Mouse (Mus musculus) megakaryocyte, embryonic 14.5 days (primary cell): ENCODE data around the gene Dgkh. TPM values are rescaled to one million over a fixed set of nuclear protein-coding genes. Genes with fewer than 3 reads are reported as not detected.

Experiments
- H3K27me3 ChIP-seq: replicated peaks from 2 replicates; pipeline ENCODE3; 2012; ENCODE audit warnings: inconsistent platforms
- H3K36me3 ChIP-seq: replicated peaks from 2 replicates; pipeline ENCODE3; 2012; ENCODE audit warnings: low read length, inconsistent platforms, mixed read lengths
- H3K4me1 ChIP-seq: 2 replicates; pipeline ENCODE4 v1.6.1; 2012; ENCODE audit warnings: inconsistent platforms
- H3K4me3 ChIP-seq: replicated peaks from 2 replicates; pipeline ENCODE3; 2012; ENCODE audit warnings: moderate library complexity, mild to moderate bottlenecking, inconsistent platforms
- H3K9me3 ChIP-seq: 2 replicates; pipeline ENCODE4 v1.6.1; 2012; ENCODE audit warnings: inconsistent platforms
- FLI1 ChIP-seq: IDR thresholded peaks from 2 replicates; pipeline ENCODE4 v1.6.1; 2012; ENCODE audit warnings: low read length, inconsistent platforms, mixed read lengths
- GATA1 ChIP-seq: IDR thresholded peaks from 3 replicates; pipeline ENCODE4 v1.6.1; 2012; ENCODE audit warnings: mixed read lengths, low read length, inconsistent platforms, borderline replicate concordance
- polyA plus RNA-seq: library from polyadenylated mRNA; stranded (reverse); fragments of >175 nt; gene quantifications from 2 replicates; pipeline ENCODE4 v1.2.3, GENCODE M21; 2012; ENCODE audit warnings: low replicate concordance; ENCODE audit not compliant: insufficient read depth

Dgkh gene
- polyA plus RNA-seq, 1 experiment: 0.01 TPM

DNA sequence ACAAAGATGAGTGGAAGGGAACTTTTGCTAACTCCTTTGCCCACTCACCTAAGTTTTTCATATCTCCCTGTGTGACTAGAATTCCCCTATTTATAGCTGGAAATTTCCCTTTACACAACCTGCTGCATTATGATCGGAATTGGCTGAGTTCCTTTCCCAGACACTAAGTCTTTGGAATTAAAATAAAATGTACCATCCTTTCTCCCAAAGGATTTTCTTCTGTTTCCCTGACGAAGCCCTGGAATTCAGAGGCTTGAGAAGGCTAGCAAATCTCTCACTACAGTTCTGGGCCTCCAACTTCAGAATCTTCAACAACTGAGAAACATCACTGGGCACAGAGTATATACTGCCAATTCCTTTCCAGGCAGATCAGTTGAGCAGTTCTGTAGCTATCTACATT is 197.2 kb downstream of the Dgkh start:
- Histone ChIP-seq H3K36me3 (no peaks in the 10 kb centered on the region), H3K4me3 (peak overlapping the region; percentile 99), H3K4me1 (peaks cover 42% of the 10 kb centered on the region), H3K27me3 (no peaks in the 10 kb centered on the region), H3K9me3 (no peaks in the 10 kb centered on the region)
- TF ChIP-seq GATA1 (no peak), FLI1 (no peak)

DNA sequence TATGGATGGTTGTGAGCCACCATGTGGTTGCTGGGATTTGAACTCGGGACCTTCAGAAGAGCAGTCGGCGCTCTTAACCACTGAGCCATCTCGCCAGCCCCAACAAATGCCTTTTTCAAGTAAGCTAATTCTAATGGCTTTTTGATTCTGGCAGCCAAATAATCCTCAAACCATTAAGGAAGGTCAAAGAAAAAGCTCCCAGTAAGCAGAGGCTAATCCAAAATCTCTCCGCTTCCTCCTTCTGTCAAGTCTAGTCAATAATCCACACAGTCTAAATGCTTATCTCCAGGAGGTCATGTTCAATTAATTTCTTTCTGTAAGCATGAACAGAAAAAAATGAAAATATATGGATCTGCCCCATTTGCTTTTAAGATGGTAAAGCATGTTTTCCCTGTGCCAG is 197.9 kb downstream of the Dgkh start:
- H3K4me1 ChIP-seq: peaks cover 49% of the 10 kb centered on the region
- no peaks in the 10 kb centered on the region for H3K27me3 ChIP-seq
- no peaks in the 10 kb centered on the region for H3K9me3 ChIP-seq
- TF ChIP-seq GATA1 (no peak), FLI1 (no peak)
- no peak overlapping the region for H3K4me3 ChIP-seq
- H3K36me3 ChIP-seq: no peaks in the 10 kb centered on the region

DNA sequence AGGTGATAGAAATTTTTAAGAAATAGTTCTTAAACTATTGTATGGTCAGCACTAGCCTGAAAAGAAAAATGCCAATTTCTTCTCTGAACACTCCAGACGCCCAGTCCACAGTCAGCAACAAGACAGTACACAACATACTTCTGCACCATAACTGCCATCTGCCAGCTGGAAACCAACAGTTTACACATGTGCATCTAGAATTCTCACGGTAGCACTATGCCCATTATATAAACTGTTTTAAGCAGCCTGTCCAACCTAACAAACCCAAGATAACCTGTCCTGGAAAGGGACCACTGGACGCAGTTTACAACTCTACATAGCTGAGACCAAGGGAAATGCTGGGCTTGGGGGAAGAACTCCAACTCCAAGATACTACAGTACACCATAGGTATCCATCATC is 198.9 kb downstream of the Dgkh start:
- no peak overlapping the region for H3K4me3 ChIP-seq
- no peaks in the 10 kb centered on the region for H3K36me3 ChIP-seq
- H3K9me3 ChIP-seq: no peaks in the 10 kb centered on the region
- TF ChIP-seq GATA1 (no peak), FLI1 (no peak)
- H3K4me1 ChIP-seq: peaks cover 59% of the 10 kb centered on the region
- H3K27me3 ChIP-seq: no peaks in the 10 kb centered on the region

DNA sequence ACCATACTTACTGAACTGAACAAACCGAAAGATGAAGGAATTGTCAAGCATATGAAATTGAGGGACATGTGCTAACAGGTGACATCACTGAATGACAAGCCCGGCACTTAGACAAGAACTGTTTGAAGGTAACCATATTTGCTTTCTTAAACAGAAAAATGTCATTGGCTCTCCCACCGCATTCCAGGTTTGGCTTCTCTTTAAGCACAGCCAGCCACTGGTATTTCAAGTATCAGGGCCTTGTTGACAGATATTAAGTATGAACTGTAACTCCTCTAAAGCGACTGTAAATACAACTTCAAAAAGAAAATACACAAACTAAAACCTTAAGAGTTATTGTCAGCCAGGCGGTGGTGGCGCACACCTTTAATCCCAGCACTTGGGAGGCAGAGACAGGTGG is 200.2 kb downstream of the Dgkh start:
- no peaks in the 10 kb centered on the region for H3K9me3 ChIP-seq
- H3K4me3 ChIP-seq: no peak overlapping the region
- H3K27me3 ChIP-seq: no peaks in the 10 kb centered on the region
- H3K4me1 ChIP-seq: peaks cover 60% of the 10 kb centered on the region
- H3K36me3 ChIP-seq: no peaks in the 10 kb centered on the region
- TF ChIP-seq FLI1 (no peak), GATA1 (no peak)

DNA sequence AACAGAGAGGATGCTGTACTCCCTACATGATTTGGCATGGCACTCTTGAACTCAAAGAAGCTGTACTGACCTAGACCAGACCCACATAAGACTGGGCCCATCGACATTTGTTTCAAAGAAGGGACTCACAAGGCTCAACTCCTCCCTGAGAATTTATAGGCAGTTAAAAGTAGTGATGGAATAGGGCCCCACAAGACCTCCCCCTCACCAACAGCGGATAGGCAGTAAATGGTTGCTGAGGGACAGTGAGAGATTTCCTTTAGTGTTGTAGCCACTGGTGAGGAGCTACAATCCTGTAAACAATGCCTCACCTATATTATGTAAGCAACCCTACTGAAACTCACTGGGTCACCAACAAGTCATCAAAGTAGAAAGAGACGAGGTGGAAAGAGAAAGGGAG is 202.3 kb downstream of the Dgkh start:
- Histone ChIP-seq H3K36me3 (peaks cover 8% of the 10 kb centered on the region), H3K4me3 (no peak overlapping the region), H3K27me3 (no peaks in the 10 kb centered on the region), H3K4me1 (peaks cover 55% of the 10 kb centered on the region), H3K9me3 (no peaks in the 10 kb centered on the region)
- TF ChIP-seq FLI1 (no peak), GATA1 (no peak)

DNA sequence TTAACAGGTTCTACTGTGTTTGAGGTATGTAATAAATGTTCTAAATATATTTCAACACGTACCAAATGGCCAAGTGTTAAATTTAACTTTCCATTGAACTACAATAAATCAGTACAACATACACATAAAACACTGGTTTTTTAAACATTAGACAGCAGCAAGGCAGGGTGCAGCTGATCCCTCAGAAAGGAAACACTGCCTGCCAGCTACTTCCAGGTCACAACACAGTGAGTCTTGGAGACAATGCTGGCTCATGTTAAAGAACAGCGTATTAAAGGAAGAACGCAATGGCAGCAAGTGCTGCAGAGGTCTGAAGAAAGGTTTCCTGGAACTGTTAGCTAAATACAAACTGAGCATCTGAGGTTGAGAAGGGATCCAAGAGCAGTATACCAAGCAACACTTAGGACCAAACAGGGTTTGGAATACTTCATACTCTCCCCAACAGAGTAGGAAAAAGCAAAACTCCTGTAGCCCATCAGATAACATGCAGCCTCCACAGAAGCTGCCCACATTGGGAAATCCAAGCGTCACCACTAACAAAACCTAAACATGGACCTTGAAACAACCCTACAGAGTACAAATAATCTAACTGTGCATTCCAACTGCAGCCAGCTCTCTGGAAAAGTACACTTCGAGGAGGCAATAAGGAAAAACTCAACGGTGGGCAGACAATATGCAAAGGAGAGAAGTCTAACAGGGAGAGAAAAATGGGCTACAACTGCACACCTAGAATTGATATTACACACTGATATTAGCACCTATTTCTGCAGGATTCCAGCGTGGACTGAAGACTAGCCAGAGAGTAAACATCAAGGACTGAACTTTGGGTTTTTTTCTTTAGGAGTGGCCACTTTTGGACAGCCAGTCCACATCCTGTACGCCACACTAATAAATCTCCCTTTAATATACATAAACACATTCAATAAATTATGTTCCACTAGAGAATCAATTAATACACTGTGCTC is 203.8 kb downstream of the Dgkh start:
- Histone ChIP-seq H3K27me3 (no peaks in the 10 kb centered on the region), H3K9me3 (no peaks in the 10 kb centered on the region), H3K4me1 (peaks cover 58% of the 10 kb centered on the region), H3K4me3 (no peak overlapping the region), H3K36me3 (peaks cover 9% of the 10 kb centered on the region)
- no peak for TF ChIP-seq FLI1
- peak; percentile 59; the same call in 2 of the 3 replicates for TF ChIP-seq GATA1

DNA sequence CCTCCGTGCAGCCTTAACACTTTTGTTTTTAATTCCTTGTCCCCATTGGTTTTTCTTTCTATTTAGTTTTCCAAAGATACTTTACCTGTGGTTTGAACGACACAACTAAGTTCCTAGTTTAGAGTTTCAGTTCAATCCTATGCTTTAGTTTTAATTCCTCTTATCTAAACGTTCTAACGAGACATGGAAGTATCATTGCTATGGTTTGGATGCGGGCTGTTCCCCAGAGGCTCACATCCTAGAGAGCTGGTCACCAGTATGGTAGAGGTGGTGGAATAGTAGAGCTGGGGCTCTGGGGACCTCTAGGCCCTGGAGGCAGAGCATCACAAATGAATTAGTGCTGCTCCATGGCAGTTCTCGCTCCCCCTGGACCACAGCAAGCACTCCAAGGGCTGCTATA is 205.7 kb downstream of the Dgkh start:
- no peak overlapping the region for H3K4me3 ChIP-seq
- no peaks in the 10 kb centered on the region for H3K9me3 ChIP-seq
- TF ChIP-seq GATA1 (no peak), FLI1 (no peak)
- no peaks in the 10 kb centered on the region for H3K27me3 ChIP-seq
- H3K36me3 ChIP-seq: peaks cover 9% of the 10 kb centered on the region
- H3K4me1 ChIP-seq: peaks cover 55% of the 10 kb centered on the region

DNA sequence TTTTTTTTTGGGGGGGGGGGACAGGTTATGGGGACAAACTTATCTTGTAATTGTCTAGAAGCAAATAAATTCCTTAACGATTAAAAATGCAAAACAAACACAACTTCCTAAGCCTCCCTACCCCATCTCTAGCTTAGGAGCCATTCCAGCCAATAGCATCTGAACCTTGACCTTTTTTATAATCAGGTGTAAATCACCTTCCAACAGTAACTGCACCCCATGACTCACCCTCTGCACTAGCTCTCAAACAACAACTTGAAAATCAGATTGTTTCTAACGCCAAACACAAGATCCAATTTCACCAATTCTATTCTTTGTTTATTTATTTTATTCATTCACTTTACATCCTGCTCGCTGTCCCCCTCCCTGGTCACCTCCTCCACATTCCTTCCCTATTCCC is 206.1 kb downstream of the Dgkh start:
- no peak for TF ChIP-seq FLI1
- TF ChIP-seq GATA1: no peak
- peaks cover 14% of the 10 kb centered on the region for H3K36me3 ChIP-seq
- no peaks in the 10 kb centered on the region for H3K27me3 ChIP-seq
- no peaks in the 10 kb centered on the region for H3K9me3 ChIP-seq
- H3K4me1 ChIP-seq: peaks cover 50% of the 10 kb centered on the region
- H3K4me3 ChIP-seq: no peak overlapping the region

DNA sequence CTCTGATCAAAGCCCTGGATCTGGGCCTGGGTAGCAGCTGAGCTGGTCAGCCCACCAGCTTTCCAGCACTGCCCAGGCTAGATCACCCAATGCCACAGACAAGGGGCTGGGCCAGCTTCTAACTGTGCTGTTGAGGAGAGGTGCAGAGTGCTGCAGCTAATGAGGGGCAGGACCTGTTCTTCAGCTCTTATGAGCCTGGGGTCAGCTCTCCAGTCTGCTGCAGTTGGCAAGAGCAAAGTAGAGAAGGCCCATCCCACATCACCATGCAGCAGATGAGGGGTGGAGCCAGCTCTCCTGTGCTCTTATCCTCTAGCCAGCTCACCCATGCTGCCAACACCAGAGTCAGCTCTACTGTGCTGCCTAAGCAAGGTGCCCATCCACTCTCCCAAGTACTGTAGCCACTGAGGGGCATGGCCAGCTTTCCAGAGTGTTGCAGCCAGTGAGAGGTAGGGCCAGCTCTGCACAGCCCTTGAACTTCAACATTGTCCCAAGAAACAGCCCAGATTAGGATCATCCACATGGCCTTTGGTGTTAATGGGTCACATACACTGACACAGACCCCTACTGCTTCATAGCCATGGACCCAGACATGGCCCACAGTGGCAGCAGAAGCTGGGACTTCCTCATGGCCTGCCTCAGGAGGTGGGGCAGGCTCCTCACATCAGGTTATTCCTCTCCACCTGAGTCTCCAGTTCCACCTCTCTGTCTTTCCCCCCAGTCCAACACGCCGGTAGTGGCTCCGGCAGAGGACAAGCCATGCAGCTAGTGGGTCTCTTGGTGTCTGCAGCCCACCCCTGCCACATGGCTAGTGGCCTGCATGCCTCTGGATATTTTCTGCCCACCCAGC is 206.7 kb downstream of the Dgkh start:
- Histone ChIP-seq H3K36me3 (peaks cover 19% of the 10 kb centered on the region), H3K27me3 (no peaks in the 10 kb centered on the region), H3K4me3 (peak overlapping the region; percentile 38), H3K4me1 (peaks cover 44% of the 10 kb centered on the region), H3K9me3 (no peaks in the 10 kb centered on the region)
- TF ChIP-seq GATA1: no peak
- no peak for TF ChIP-seq FLI1

DNA sequence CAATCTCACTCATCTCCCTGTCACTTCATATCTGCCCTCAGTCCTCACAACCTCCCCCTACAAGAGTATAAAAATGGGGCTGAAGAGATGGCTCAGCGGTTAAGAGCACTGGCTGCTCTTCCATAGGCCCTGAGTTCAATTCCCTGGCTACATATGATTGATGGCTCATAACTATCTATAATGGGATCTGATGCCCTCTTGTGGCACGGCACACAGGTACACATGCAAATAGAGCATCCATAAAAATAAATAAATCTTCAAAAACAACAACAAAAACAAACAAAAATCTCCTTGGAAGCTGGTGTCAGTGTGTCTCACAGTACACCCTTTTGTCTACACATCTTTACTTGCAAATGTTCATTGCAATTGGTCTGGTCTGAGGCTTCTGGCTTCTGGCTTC is 207.5 kb downstream of the Dgkh start:
- no peak overlapping the region for H3K4me3 ChIP-seq
- H3K27me3 ChIP-seq: no peaks in the 10 kb centered on the region
- TF ChIP-seq FLI1 (no peak), GATA1 (no peak)
- peaks cover 25% of the 10 kb centered on the region for H3K36me3 ChIP-seq
- peaks cover 39% of the 10 kb centered on the region for H3K4me1 ChIP-seq
- no peaks in the 10 kb centered on the region for H3K9me3 ChIP-seq
